Mouse (Mus musculus): Measurements from ENCODE around the gene Map1b.

Gene Map1b

DNA sequence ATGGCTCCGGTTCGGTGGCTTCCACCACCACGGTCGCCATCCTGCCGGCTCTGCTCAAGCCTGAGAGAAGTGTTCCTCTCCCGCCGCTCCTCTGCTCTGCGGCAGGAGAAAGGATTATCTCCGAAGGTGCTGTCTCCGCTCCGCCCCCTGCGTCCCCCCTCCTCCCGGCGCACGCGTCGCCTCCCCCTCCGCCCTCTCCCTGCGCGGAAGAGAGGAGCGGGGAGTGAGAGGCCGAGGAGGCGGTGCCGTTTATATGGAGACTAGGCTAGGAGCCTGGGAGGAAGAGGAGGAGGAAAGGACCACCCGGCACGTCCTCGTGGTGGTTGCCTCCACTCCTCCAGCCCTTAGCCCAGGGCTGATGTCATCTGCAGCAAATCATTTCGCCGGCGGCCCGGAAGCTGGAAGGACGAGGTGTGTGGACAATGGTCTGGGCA is at the start of gene Map1b:
TSS of gene Map1b (minus strand) at position 93 of the 434 bp plus-strand sequence.
- peak; percentile 89 for DNase-seq (ENCODE audit: extremely low spot score)

DNA sequence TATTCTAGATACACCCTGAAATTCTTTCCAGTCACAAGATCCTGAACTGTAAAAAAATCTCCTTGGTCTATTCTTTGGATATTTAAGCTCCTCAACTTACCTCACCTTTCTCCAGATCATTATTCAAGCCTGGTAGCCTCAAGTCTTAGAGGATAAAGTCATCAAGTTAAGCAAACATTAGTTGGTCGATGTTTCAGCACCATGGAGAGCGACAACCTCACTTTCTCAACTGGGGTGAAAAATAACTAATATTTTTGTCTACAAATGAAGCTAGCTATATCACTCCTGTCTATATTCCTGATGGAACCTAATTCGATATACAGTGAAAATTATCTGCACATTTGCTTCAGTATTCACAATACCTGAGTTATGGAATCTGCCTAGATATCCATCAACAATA is 48.0 kb upstream of the Map1b start:
- DNase-seq (ENCODE audit: extremely low spot score), result peak; percentile 37

DNA sequence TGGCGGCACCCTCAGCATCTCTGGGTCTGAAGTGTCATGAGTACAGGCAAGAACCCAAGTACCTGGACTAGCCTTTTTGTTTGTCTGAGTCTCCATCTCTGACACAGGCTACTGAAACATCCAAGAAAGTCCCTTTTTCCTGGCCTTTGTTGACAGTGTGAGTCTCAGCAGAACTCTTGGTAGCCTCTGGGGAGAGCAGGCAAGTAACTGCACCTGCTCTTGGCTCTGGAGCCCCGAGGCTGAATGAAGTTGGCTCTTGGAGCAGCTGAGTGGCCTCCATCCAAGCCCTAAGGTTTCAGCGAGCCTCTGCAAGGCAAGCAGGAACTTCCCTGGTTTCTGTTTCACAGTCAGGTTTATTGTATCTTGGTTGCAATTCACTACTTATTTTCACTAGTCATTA is 46.7 kb upstream of the Map1b start:
- no peak for DNase-seq (ENCODE audit: extremely low spot score)

DNA sequence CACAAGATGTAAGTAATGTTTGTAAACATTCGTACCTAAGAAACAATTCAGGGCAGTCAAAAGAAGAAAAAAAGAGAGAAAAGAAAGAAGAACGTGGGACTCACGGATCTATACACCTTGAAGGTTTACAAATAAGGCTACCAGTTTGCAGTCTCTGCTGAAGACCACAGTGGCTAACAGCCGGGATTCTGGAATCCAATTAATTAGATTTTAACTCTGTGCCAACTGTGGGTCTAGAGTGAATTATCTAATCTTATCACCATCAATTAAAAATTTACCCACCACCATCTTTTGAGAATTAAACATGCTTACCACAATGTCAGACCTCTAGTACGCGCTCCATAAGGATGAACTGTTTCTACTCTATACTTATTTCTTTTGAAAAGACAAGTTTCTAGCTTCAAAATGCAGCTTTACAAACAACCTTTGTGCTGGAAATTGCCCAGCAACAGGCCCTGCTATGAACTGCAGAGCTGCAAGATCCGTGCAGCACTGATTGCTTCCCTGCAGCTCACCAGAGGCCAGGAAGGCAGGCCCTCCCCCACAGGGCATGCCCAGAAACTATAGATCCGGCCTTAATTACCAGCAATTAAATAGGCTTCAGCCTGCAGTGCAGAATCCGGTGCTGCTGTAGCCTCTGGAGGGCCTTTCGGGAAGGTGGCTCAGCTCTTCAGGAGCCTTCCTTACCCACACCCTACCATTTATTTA is 45.7 kb upstream of the Map1b start:
- no peak for DNase-seq (ENCODE audit: extremely low spot score)

DNA sequence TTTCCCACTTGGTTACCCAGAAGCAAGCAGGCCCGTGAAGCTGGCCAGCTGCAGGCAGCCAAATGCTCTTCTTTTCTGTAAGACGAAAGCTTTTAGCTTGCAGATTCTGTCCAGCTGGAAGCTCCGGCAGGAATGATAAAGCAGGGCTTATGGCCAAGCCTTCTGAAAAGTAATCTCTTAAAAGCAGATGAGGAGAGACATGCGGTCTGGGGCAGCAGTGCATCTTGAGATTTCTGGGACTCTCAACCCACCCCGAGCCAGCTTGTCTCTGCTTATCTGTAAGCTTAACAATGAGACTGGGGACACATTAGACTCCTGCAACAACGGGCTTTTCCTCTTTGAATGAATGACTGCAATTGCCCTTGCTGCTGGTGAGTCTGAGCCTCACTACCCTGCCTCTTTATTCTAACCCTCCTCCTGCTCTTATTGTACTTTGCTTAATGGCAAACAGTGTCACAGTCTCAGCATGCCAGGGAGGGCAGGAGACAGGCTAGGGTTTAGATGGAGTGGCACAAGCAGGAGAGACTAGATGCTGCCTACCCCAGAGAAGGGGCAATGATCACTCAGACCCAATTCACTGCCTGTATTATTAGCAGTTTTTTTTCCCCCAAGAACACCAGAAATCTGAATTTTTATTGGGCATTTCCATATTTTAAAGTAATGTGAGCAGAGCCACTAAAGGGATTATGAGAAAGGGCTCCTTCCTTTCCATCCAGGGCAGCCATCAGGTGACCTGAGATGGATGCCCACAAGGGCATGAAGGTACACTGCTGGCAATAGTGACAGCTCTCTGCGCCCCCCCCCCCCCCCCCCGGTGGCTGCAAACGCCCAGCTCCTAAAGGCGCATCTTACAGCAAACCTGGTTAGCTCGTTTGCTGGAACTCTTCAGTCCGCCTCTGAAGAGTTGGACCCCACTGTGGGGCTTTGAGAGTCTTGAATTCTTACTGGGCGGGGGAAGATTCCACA is 44.6 kb upstream of the Map1b start:
- DNase-seq (ENCODE audit: extremely low spot score), result no peak

DNA sequence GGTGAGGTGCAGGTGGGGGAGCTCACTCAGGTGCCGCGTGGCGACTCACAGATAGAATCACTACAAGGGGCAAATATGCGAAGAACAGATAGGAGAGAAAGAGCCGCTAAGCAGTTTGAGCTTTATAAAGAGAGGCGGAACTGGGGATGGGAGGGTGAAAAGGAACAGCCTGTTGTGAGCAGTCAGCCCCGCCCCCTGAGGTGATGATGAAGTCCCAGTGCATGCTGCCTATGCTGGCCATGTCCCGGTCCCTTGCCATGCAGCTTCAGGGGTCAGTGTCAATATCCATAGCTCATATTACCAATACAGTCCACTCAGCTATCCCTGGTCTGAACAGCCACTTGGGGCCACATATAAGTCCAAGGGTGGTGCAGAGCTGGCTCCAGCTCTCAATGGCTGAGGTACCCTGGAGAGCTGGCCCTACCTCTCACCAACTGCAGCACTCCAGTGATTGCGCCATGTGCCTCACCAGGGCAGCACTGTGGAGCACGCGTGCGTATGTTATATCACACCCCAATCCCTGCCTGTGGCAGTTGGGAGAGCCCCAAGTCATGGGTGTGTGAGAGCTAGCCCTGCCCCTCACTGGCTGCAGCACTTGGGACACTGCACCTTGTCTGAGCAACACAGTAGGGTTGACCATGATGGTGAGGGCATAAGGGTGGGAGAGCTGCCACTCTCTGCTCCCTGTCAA is 42.0 kb upstream of the Map1b start:
- DNase-seq (ENCODE audit: extremely low spot score), result no peak

DNA sequence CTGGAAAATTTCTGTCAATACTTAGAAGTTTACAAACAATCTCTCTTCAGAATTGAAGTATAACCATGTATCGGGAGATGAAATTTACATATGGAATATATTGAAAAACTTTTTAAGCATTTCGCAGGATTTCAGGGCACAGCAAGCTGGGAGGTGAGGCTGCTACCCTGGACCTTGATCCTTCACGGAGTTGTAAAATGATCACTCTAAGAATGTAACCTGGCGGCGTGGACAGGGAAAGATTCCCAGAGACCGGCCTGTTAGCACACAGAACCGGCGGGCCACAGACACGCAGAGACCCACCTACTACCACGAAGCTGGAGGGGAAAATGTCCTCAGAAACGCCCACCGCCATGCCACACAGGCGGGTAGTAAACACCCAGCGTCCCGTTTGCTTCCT is 41.5 kb upstream of the Map1b start:
- no peak for DNase-seq (ENCODE audit: extremely low spot score)

DNA sequence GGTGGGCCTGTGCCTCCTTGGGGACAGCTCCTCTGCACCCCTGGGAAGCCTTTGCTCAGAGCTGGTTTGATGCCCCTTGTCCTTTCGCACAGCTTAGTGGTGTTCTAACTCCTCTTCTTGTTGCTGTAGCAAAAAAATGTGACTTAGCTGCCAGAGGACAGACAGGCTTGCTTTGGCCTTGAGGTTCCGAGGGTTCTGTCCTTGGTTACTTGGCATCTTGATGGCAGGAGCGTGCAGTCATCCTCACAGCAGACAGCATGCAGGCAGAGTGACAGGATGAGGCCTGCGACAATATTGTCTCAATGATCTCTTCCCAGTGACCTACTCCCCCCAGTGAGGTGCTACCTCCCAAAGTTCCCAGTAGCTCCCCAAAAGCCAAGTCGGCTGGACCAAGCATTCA is 41.0 kb upstream of the Map1b start:
- DNase-seq (ENCODE audit: extremely low spot score), result no peak

DNA sequence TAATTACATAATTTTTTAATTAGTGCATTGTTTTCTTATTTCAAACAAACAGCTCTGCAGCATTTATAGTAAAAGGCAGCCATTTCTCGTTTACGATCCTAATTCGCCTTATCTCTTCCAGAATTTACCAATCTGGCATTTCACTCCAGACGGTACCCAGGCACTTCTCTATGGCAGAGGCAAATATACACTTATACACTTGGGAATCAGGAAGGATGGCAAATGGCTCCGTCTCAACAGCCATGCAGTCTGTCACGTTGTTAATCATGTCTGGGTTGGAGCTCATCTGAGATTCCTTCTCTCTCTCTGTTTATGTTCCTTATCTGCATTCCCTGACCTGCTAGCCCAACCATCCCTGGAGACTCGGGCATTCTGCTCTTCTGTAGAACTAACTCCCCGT is 38.6 kb upstream of the Map1b start:
- no peak for DNase-seq (ENCODE audit: extremely low spot score)

DNA sequence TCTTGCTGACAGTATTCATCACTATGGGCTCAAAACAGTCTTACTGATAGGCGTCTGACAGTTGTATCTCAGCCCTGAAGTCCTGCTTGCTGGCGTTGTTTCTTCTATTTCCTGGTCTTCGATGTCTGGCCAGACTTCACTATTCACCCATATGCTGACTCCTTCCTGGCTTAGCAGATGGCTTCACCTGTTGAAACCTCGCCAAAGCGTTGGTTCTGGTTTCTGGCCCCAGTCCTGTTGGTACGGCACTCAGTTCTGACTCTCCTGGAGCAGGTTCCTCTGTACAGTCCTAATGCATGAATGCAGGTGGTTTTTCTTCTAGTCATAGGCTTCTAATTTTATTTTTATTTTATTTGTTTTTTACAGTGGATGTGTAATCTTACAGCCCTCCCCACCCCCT is 38.1 kb upstream of the Map1b start:
- DNase-seq (ENCODE audit: extremely low spot score), result no peak

DNA sequence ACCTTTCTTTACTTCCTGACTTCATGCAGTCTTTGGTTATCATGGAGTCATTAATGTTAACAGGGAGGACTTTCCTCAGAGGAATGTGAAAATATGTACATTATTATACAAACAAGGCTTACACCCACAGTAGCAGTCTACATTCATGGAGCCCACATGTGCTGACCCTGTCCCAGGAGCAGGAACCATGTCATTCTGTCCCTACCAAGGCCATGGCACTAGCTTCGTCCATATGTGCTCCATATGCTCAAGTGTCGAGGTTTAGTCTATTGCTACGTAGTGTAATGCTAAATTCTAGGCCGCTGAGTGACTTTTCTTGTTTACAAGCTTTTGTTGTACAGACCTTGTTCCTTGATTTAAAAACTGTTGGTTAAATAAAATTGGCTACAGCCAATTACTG is 36.0 kb upstream of the Map1b start:
- no peak for DNase-seq (ENCODE audit: extremely low spot score)

DNA sequence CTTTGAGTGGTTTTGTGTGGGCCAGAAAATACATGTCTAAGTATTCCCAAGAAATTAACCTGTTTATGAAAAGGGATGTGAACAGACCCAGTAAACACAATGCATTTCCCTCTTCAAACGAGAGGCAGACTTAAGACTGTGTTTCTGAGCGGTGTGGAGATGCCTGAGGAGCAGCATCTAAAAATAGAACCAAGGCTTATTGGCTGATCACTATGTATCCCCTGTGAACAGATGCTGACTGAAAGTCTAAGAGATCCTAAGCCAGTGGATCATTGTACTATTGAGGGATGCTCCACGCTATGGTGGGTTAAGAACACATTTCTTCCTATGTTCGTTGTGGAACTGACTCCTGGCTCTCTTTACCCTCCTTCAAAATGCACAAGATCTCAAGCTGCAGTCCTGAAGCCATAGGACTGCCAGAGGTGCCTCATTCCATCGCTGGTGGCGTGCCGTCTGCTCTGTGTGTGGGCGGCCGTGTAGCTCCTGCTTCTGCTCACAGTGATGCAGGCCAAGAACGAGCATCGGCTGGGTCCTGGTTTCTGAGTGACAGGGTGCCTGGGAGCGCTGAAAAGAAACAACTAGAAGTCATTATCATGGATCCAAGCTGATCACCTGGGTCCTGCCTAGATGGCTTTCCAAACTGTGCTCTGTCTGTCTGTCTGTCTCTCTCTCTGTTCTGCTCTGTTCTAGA is 34.5 kb upstream of the Map1b start:
- no peak for DNase-seq (ENCODE audit: extremely low spot score)

DNA sequence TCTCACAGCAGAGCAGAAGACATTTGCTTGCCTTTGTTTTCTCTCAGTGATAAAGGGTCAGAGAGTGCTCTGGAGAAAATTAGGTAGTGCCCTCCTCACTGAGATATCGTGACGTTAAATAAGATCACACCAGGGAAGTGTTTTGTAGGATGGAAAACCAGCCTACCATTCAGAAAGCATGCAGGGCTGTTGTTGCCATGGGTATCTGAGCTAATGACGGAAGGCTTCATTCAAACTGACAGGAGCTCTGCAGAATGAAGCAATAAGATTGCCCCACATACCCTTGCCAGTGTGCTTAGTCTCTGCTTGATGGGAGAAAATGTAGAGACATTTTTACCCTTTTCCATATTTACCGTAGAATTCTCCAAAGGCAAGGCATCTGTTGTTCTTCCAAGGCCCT is 33.7 kb upstream of the Map1b start:
- DNase-seq (ENCODE audit: extremely low spot score), result no peak

DNA sequence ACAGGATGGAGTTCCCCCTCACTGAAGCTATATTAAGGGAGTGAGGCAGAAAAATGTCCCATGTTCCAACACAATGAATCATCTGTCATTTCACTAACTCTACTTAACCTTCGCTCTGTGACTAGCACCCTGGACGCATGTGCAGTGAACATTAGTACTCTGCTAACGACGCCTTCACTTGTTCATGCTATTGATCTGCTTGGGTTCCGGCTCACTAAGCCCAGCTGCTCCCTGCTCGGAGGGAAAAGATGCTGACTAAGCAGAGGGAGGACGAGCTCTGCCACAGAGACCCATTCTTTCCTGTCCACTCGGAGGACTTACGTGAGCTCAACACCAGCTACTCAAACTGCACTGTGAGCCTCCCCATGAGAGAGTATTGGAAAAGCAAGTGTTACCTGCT is 33.2 kb upstream of the Map1b start:
- DNase-seq (ENCODE audit: extremely low spot score), result no peak

DNA sequence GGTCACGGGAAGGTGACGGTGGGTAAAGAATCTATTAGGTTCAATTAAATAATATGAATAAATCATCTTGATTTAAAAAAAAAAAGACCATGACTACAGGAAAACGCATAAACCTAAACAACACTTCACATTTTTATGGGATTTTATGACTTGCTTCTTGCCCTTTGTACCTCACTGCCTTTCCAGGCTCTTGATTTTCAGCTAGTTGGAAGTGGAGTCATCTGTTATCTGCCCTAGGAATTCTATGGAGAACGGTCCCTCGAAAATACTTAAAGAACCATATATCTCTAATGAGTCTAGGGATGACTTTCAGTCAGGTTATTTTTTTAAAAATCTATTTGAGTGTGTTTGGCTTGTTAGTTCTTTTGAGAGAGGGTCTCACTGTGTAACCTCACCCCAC is 30.5 kb upstream of the Map1b start:
- no peak for DNase-seq (ENCODE audit: extremely low spot score)

DNA sequence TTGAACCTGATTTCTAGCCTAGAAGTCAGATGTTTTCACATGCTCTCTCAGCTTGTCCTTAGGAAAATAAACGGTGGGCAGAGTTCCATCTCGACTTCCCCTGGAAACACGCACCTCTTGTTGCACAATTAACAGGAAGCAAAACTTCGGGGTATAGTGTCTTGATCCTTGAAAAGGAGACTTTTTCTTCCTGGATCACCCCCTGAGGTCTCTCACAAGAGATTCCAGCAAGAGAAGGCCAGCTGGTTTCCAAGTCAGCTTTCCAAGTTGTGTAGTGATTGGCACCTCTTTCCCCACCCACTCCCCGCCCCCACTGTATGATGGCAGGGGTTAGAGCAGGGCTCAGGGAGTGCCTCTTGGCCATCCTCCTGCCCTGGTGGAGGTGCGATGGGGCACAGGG is 28.9 kb upstream of the Map1b start:
- DNase-seq (ENCODE audit: extremely low spot score), result no peak

DNA sequence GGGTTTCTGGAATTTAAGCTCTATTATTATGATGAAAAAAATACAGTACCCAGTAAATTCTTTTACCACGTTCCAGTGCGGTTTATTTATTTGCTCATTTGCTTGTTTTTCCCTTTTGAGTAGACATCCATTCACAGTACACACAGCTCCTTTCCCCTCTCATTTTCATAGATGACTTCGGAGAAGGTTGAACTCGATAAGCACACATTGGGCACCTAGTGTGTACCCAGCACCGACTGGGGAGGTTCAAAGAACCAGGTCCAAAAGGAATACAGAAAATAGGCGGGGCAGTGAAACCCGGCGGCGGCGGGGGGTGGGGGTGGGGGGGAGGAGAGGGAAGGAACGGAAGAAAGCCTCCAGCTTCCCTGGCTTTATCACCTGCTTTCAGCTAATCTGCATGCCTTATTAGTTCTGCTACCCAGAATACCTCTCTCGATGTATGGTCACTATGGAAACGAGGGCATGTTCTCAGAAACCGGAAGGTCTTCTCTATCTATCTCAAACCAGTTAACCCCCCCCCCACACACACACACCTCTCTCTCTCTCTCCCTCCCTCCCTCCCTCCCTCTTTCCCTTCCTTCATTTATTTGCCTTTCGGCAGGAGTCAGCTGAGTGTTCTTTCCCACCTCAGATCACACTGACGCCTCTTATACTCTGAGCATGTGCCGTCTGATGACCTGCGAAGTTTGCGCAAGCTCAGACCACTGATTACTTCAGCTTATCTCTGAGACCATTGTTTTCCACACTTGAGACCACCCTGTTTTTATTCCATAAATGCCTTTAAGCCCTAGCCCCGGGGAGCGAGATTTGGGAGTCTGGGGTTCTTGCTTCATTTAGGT is 25.3 kb upstream of the Map1b start:
- no peak for DNase-seq (ENCODE audit: extremely low spot score)

DNA sequence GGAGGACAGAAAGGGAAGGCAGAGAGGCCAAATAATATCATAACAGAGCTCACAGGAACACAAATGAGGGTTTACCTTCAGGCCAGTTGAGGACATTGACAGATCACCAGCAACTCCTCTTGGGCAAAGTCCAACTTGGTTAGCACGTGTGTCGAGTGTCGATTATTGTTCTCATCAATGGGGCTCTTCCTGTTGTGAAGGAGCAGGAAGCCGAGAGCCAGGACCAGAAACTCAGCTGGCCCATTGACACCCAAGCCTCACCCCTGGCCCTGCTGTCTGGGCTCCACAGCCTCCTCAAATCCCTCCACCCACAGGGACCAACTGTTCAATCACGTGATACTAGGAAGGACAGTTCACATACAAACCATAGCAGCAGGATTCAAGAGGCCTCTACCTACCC is 22.9 kb upstream of the Map1b start:
- no peak for DNase-seq (ENCODE audit: extremely low spot score)

DNA sequence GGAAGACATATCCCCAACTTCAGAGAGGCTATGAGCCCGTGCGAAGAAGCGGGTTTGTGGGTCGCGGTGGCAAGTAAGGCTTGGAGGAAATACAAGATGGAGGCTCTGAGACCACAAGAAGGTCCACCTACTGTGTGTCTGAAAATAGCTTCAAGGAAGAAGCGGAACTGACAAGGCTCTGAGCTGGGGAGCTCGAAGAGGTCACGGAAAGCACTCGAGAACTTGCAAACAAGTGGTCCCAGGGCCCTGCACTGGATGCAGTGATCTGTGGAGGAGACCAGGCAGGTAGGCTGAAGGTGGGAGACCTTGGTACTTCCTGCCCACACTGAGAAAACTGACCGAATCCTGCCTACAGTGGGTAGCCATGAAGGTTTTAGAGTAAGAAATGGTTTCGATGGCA is 22.5 kb upstream of the Map1b start:
- no peak for DNase-seq (ENCODE audit: extremely low spot score)

DNA sequence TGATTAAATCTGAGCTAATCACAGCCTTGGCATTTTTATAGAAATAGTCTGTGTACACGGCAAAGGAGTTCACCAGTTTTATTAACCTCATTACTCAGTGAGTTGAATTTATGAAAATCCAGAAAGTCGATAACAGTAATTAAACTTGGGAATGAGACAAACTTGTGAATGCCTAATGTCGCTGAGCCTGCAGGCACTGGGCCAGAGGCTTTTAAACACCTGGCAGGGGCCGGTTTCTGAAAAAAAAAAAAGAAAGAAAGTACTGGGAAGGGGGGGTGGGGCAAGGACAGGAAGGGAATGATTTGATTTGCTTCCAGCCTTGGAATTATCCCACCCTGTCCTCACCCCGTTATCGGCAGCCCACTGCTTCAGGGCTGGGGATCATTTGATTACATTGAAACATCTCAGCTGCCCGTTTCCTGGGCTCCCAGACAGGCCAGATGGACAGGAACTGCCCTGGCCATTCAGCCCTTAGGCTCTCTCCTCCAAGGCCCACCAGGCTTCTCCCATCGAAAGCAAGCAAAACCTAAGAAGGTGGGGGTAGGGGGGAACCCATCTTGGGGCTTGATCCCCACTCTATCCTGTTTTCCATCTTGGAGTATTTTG is 21.7 kb upstream of the Map1b start:
- no peak for DNase-seq (ENCODE audit: extremely low spot score)

DNA sequence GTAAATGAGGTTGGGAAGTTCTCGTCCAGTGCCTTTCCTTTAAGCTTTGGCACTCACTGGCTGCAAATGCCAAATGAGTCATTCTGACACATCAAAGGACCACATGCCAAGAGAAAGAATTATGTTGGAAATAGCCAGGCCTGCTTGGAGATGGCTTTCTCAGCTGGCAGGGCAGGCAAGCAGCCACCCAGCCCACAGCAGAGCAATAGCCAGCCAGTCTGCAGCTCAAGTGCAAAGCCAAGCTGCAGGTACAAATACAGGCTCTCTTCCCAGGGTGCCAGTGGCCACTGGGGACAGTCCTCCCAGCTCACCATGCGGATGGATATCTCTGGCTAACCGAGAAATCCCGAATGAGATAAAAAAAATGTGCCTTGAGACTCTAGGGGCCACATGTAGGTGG is 12.1 kb upstream of the Map1b start:
- no peak for DNase-seq (ENCODE audit: extremely low spot score)
